Mouse (Mus musculus) lung, postnatal 36 days (tissue): Measurements from ENCODE around the gene Gm10570.

ENCODE experiments used
- DNase-seq: peaks from one replicate; pipeline ENCODE4 v3.0.0; 2022; ENCODE audit warnings: mixed read lengths

Gene Gm10570

GRCm38 (mm10) chr4:130308231-130309081 lies at the start of gene Gm10570, which contains the start of gene Fabp3:
Gm10570 (minus strand) TSS chr4:130308674.
Fabp3 (plus strand) TSS chr4:130308595.
- peak; percentile 26 for DNase-seq

GRCm38 (mm10) chr4:130357946-130358345 lies 49.5 kb upstream of the Gm10570 start:
- peak; percentile 4 for DNase-seq

GRCm38 (mm10) chr4:130352588-130352987 lies 44.1 kb upstream of the Gm10570 start:
- no peak for DNase-seq

- no peak for DNase-seq
Observed at GRCm38 (mm10) chr4:130350690-130351422, 42.4 kb upstream of the Gm10570 start.

GRCm38 (mm10) chr4:130349666-130350065 lies 41.2 kb upstream of the Gm10570 start:
- no peak for DNase-seq

GRCm38 (mm10) chr4:130341691-130342090 lies 33.2 kb upstream of the Gm10570 start:
- DNase-seq: peak; percentile 62

GRCm38 (mm10) chr4:130335867-130336266 lies 27.4 kb upstream of the Gm10570 start:
- DNase-seq: no peak

- no peak for DNase-seq
Observed at GRCm38 (mm10) chr4:130327366-130327765, 18.9 kb upstream of the Gm10570 start.

GRCm38 (mm10) chr4:130325446-130325845 lies 17.0 kb upstream of the Gm10570 start:
- DNase-seq: no peak

- no peak for DNase-seq
Observed at GRCm38 (mm10) chr4:130323607-130324006, 15.1 kb upstream of the Gm10570 start.

GRCm38 (mm10) chr4:130323165-130323564 lies 14.7 kb upstream of the Gm10570 start:
- DNase-seq: no peak

GRCm38 (mm10) chr4:130322567-130322966 lies 14.1 kb upstream of the Gm10570 start:
- DNase-seq: no peak

- no peak for DNase-seq
Observed at GRCm38 (mm10) chr4:130321640-130322039, 13.2 kb upstream of the Gm10570 start.

- no peak for DNase-seq
Observed at GRCm38 (mm10) chr4:130319564-130319963, 11.1 kb upstream of the Gm10570 start.

GRCm38 (mm10) chr4:130318122-130318521 lies 9.6 kb upstream of the Gm10570 start:
- no peak for DNase-seq

GRCm38 (mm10) chr4:130316691-130317090 lies 8.2 kb upstream of the Gm10570 start:
- DNase-seq: no peak

- peak; percentile 39 for DNase-seq
Observed at GRCm38 (mm10) chr4:130315771-130316527, 7.5 kb upstream of the Gm10570 start.

- no peak for DNase-seq
Observed at GRCm38 (mm10) chr4:130313552-130313951, 5.1 kb upstream of the Gm10570 start.

GRCm38 (mm10) chr4:130312526-130312925 lies 4.1 kb upstream of the Gm10570 start:
- no peak for DNase-seq

- no peak for DNase-seq
Observed at GRCm38 (mm10) chr4:130309254-130309653, 780 bp upstream of the Gm10570 start.

GRCm38 (mm10) chr4:130307851-130308230 lies 633 bp downstream of the Gm10570 start:
- peak; percentile 74 for DNase-seq

- DNase-seq: peak; percentile 26
Observed at GRCm38 (mm10) chr4:130306796-130307630, 1.5 kb downstream of the Gm10570 start.
